Mouse (Mus musculus): ENCODE measurements around the gene Atpif1.

DNA sequence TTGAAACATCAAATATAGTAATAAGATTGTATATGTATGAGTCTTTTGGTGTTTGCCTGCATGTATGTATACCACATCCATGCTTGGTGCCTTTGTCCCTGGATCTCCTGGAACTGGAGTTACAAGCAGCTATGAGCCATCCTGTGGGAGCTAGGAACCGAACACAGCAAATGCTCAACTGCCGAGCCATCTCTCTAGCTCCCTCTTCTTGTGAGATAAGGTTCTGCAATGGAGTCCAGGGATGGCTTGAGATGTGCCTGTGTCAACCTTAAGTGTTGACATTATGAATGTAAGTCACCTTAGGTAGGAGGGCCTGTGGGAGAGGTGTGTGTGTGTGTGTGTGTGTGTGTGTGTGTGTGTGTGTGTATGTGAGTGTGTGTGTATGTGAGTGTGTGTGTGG, 6.8 kb downstream of the Atpif1 start:
- TF ChIP-seq CTCF (IDR thresholded peaks at IDR 0.05; ENCODE audit: insufficient read depth, low read length) (peak; percentile 40; the same call in 1 of the 2 replicates), POLR2A (IDR thresholded peaks at IDR 0.05; ENCODE audit: borderline replicate concordance, extremely low read depth, low read depth, low read length) (no peak)
